Mouse (Mus musculus): ENCODE data around the gene Tmem95. TPM values are rescaled to one million over a fixed set of nuclear protein-coding genes. Genes with fewer than 3 reads are reported as not detected.

Tmem95 gene
- polyA plus RNA-seq, 1 experiment from 2014 or later, result not detected

- Histone ChIP-seq H3K4me1 (replicated peaks) (peaks cover 8% of the 10 kb centered on the region), H3K4me3 (no peak overlapping the region), H3K4me2 (no peak overlapping the region), H3K9ac (no peak overlapping the region), H3K27ac (ENCODE audit: poor library complexity, severe bottlenecking) (no peak overlapping the region), H3K27me3 (replicated peaks) (no peaks in the 10 kb centered on the region), H3K36me3 (peaks cover 91% of the 10 kb centered on the region), H3K9me3 (replicated peaks) (no peaks in the 10 kb centered on the region)
- WGBS, result 87% methylated on average over 5 of the region's 5 CpGs
- no peak for ATAC-seq (ENCODE audit: insufficient number of reproducible peaks, low FRiP score)
These were observed 31.4 kb upstream of the Tmem95 start for GRCm38 (mm10) chr11:69909174-69909573.

GRCm38 (mm10) chr11:69908645-69909044 is 30.8 kb upstream of the Tmem95 start:
- ATAC-seq (ENCODE audit: insufficient number of reproducible peaks, low FRiP score), result no peak
- no peaks in the 10 kb centered on the region for H3K9me3 ChIP-seq (replicated peaks)
- H3K27ac ChIP-seq (ENCODE audit: poor library complexity, severe bottlenecking), result no peak overlapping the region
- H3K27me3 ChIP-seq (replicated peaks), result no peaks in the 10 kb centered on the region
- H3K4me3 ChIP-seq, result no peak overlapping the region
- H3K4me2 ChIP-seq, result no peak overlapping the region
- H3K4me1 ChIP-seq (replicated peaks), result peaks cover 7% of the 10 kb centered on the region
- H3K36me3 ChIP-seq, result peaks cover 97% of the 10 kb centered on the region
- H3K9ac ChIP-seq, result no peak overlapping the region
- WGBS, result 96% methylated on average over 11 of the region's 11 CpGs

- 94% methylated on average over 9 of the region's 9 CpGs for WGBS
- no peak overlapping the region for H3K4me3 ChIP-seq
- H3K27me3 ChIP-seq (replicated peaks), result no peaks in the 10 kb centered on the region
- no peak for ATAC-seq (ENCODE audit: insufficient number of reproducible peaks, low FRiP score)
- H3K4me2 ChIP-seq, result no peak overlapping the region
- no peak overlapping the region for H3K9ac ChIP-seq
- no peak overlapping the region for H3K27ac ChIP-seq (ENCODE audit: poor library complexity, severe bottlenecking)
- H3K9me3 ChIP-seq (replicated peaks), result no peaks in the 10 kb centered on the region
- peaks cover 59% of the 10 kb centered on the region for H3K36me3 ChIP-seq
- H3K4me1 ChIP-seq (replicated peaks), result peaks cover 24% of the 10 kb centered on the region
These were observed 26.5 kb upstream of the Tmem95 start for GRCm38 (mm10) chr11:69904311-69904710.

- Histone ChIP-seq H3K27me3 (replicated peaks) (no peaks in the 10 kb centered on the region), H3K4me1 (replicated peaks) (peaks cover 37% of the 10 kb centered on the region), H3K9me3 (replicated peaks) (no peaks in the 10 kb centered on the region), H3K36me3 (peaks cover 46% of the 10 kb centered on the region), H3K9ac (peak overlapping the region; percentile 99), H3K4me3 (peak overlapping the region; percentile 96), H3K4me2 (peak overlapping the region; percentile 96), H3K27ac (ENCODE audit: poor library complexity, severe bottlenecking) (no peak overlapping the region)
- ATAC-seq (ENCODE audit: insufficient number of reproducible peaks, low FRiP score), result no peak
- WGBS, result 87% methylated on average over 13 of the region's 13 CpGs
These were observed 25.2 kb upstream of the Tmem95 start for GRCm38 (mm10) chr11:69902972-69903371.

GRCm38 (mm10) chr11:69901993-69902392 is 24.2 kb upstream of the Tmem95 start:
- Histone ChIP-seq H3K36me3 (peaks cover 36% of the 10 kb centered on the region), H3K9ac (peak overlapping the region; percentile 99), H3K4me1 (replicated peaks) (peaks cover 37% of the 10 kb centered on the region), H3K27ac (ENCODE audit: poor library complexity, severe bottlenecking) (peak overlapping the region; percentile 97), H3K4me3 (peak overlapping the region; percentile 96), H3K27me3 (replicated peaks) (no peaks in the 10 kb centered on the region), H3K9me3 (replicated peaks) (no peaks in the 10 kb centered on the region), H3K4me2 (peak overlapping the region; percentile 96)
- WGBS, result under 1% methylated on average over 39 of the region's 39 CpGs
- ATAC-seq (ENCODE audit: insufficient number of reproducible peaks, low FRiP score), result no peak

GRCm38 (mm10) chr11:69901406-69901846 is 23.6 kb upstream of the Tmem95 start:
- peak overlapping the region; percentile 99 for H3K9ac ChIP-seq
- H3K4me2 ChIP-seq, result peak overlapping the region; percentile 96
- ATAC-seq (ENCODE audit: insufficient number of reproducible peaks, low FRiP score), result peak; percentile 77

GRCm38 (mm10) chr11:69900471-69901405 is 22.9 kb upstream of the Tmem95 start, which contains the start of the genes 2810408A11Rik and Neurl4:
TSS of gene 2810408A11Rik (minus strand) at chr11:69900987.
TSS of gene Neurl4 (plus strand) at chr11:69901072.
- Histone ChIP-seq H3K9me3 (replicated peaks) (no peaks in the 10 kb centered on the region), H3K27ac (ENCODE audit: poor library complexity, severe bottlenecking) (peak within 1 kb of the TSS; percentile 97), H3K27me3 (replicated peaks) (no peaks in the 10 kb centered on the region), H3K9ac (peak within 1 kb of the TSS; percentile 99), H3K36me3 (peaks cover 23% of the 10 kb centered on the region), H3K4me2 (peak within 1 kb of the TSS; percentile 96), H3K4me3 (peak within 1 kb of the TSS; percentile 96), H3K4me1 (replicated peaks) (peaks cover 37% of the 10 kb centered on the region)
- WGBS, result under 1% methylated on average over 38 of the region's 38 CpGs
- ATAC-seq (ENCODE audit: insufficient number of reproducible peaks, low FRiP score), result peak; percentile 92

More at GRCm38 (mm10) chr11:69901406-69901846, 23.6 kb upstream of the Tmem95 start:
- WGBS, result under 1% methylated on average over 42 of the region's 42 CpGs
- Histone ChIP-seq H3K27me3 (replicated peaks) (no peaks in the 10 kb centered on the region), H3K9me3 (replicated peaks) (no peaks in the 10 kb centered on the region), H3K4me1 (replicated peaks) (peaks cover 37% of the 10 kb centered on the region), H3K27ac (ENCODE audit: poor library complexity, severe bottlenecking) (peak overlapping the region; percentile 97), H3K4me3 (peak overlapping the region; percentile 96), H3K36me3 (peaks cover 30% of the 10 kb centered on the region)

- H3K27ac ChIP-seq (ENCODE audit: poor library complexity, severe bottlenecking), result no peak overlapping the region
- no peak for ATAC-seq (ENCODE audit: insufficient number of reproducible peaks, low FRiP score)
- H3K36me3 ChIP-seq, result peaks cover 15% of the 10 kb centered on the region
- 25% methylated on average over 4 of the region's 4 CpGs for WGBS
- peaks cover 37% of the 10 kb centered on the region for H3K4me1 ChIP-seq (replicated peaks)
- H3K27me3 ChIP-seq (replicated peaks), result no peaks in the 10 kb centered on the region
- peak overlapping the region; percentile 96 for H3K4me2 ChIP-seq
- H3K9ac ChIP-seq, result peak overlapping the region; percentile 55
- peak overlapping the region; percentile 96; the same call in 1 of the 2 replicates for H3K4me3 ChIP-seq
- H3K9me3 ChIP-seq (replicated peaks), result no peaks in the 10 kb centered on the region
These were observed 22.1 kb upstream of the Tmem95 start for GRCm38 (mm10) chr11:69899870-69900269.

GRCm38 (mm10) chr11:69895291-69895690 is 17.5 kb upstream of the Tmem95 start, which contains the start of gene Acap1:
TSS of gene Acap1 (minus strand) at chr11:69895539.
- Histone ChIP-seq H3K9ac (no peak within 1 kb of the TSS), H3K27me3 (replicated peaks) (no peaks in the 10 kb centered on the region), H3K9me3 (replicated peaks) (no peaks in the 10 kb centered on the region), H3K4me1 (replicated peaks) (peaks cover 40% of the 10 kb centered on the region), H3K27ac (ENCODE audit: poor library complexity, severe bottlenecking) (no peak within 1 kb of the TSS), H3K4me3 (no peak within 1 kb of the TSS), H3K4me2 (no peak within 1 kb of the TSS), H3K36me3 (no peaks in the 10 kb centered on the region)
- 75% methylated on average over 4 of the region's 4 CpGs for WGBS
- no peak for ATAC-seq (ENCODE audit: insufficient number of reproducible peaks, low FRiP score)

GRCm38 (mm10) chr11:69894671-69895070 is 16.9 kb upstream of the Tmem95 start:
- ATAC-seq (ENCODE audit: insufficient number of reproducible peaks, low FRiP score), result no peak
- Histone ChIP-seq H3K9ac (no peak overlapping the region), H3K4me3 (no peak overlapping the region), H3K27me3 (replicated peaks) (no peaks in the 10 kb centered on the region), H3K9me3 (replicated peaks) (no peaks in the 10 kb centered on the region), H3K4me1 (replicated peaks) (peaks cover 41% of the 10 kb centered on the region), H3K27ac (ENCODE audit: poor library complexity, severe bottlenecking) (no peak overlapping the region), H3K4me2 (no peak overlapping the region), H3K36me3 (no peaks in the 10 kb centered on the region)
- 74% methylated on average over 5 of the region's 5 CpGs for WGBS

GRCm38 (mm10) chr11:69891482-69891881 is 13.7 kb upstream of the Tmem95 start:
- H3K9me3 ChIP-seq (replicated peaks), result no peaks in the 10 kb centered on the region
- no peak overlapping the region for H3K4me2 ChIP-seq
- H3K36me3 ChIP-seq, result no peaks in the 10 kb centered on the region
- H3K27me3 ChIP-seq (replicated peaks), result no peaks in the 10 kb centered on the region
- no peak overlapping the region for H3K9ac ChIP-seq
- peaks cover 30% of the 10 kb centered on the region for H3K4me1 ChIP-seq (replicated peaks)
- no peak overlapping the region for H3K4me3 ChIP-seq
- H3K27ac ChIP-seq (ENCODE audit: poor library complexity, severe bottlenecking), result 0 out of 2 replicates have a peak overlapping the region, but pooled peaks have one; percentile 1
- 16% methylated on average over 4 of the region's 4 CpGs for WGBS
- ATAC-seq (ENCODE audit: insufficient number of reproducible peaks, low FRiP score), result 0 out of 2 replicates have a peak, but pooled peaks have one; percentile 9

All from heart, embryonic 12.5 days (tissue).